Mouse (Mus musculus) ES-Bruce4 (cell line): ENCODE data around the gene Fam160b1. TPM values are rescaled to one million over a fixed set of nuclear protein-coding genes. Genes with fewer than 3 reads are reported as not detected.
A peak's percentile ranks its signal among the peaks of the same experiment; 100 is the strongest.

ENCODE experiments used
- H3K27ac ChIP-seq: 2 replicates; pipeline ENCODE4 v1.5.1; 2012; ENCODE audit warnings: low read length, inconsistent platforms; ENCODE audit not compliant: insufficient read depth
- H3K27me3 ChIP-seq: 2 replicates; pipeline ENCODE4 v1.6.1; 2012; ENCODE audit warnings: mild to moderate bottlenecking, low read length, inconsistent platforms; ENCODE audit not compliant: control insufficient read depth, poor library complexity, insufficient read depth, severe bottlenecking
- H3K36me3 ChIP-seq: 2 replicates; pipeline ENCODE4 v1.6.1; 2012; ENCODE audit warnings: inconsistent platforms, mild to moderate bottlenecking, low read length, moderate library complexity; ENCODE audit not compliant: control insufficient read depth, poor library complexity, insufficient read depth, severe bottlenecking
- H3K4me1 ChIP-seq: one replicate; pipeline ENCODE4 v1.8.1; 2011; ENCODE audit warnings: low read length; ENCODE audit not compliant: control insufficient read depth, insufficient read depth
- H3K4me3 ChIP-seq: 2 replicates; pipeline ENCODE4 v1.5.1; 2011; ENCODE audit warnings: low read depth, mild to moderate bottlenecking, low read length
- H3K9ac ChIP-seq: 2 replicates; pipeline ENCODE4 v1.6.1; 2012; ENCODE audit warnings: low read depth, mild to moderate bottlenecking, inconsistent platforms; ENCODE audit not compliant: poor library complexity, severe bottlenecking
- H3K9me3 ChIP-seq: replicated peaks from 2 replicates; pipeline ENCODE4 v1.6.1; 2012; ENCODE audit warnings: mild to moderate bottlenecking, low read length, inconsistent platforms; ENCODE audit not compliant: control insufficient read depth, poor library complexity, insufficient read depth, severe bottlenecking
- CTCF ChIP-seq: IDR thresholded peaks from one replicate; pipeline ENCODE4 v1.8.1; 2011; ENCODE audit warnings: low read depth, low read length
- EP300 ChIP-seq: IDR thresholded peaks from 2 replicates; pipeline ENCODE4 v1.6.1; 2011; ENCODE audit warnings: low read depth, low read length; ENCODE audit not compliant: insufficient read depth
- POLR2A ChIP-seq: IDR thresholded peaks from one replicate; pipeline ENCODE4 v1.8.1; 2011; ENCODE audit warnings: low read length; ENCODE audit not compliant: insufficient read depth
- polyA plus RNA-seq: library from polyadenylated mRNA; stranded (reverse); fragments of >200 nt; gene quantifications from 2 replicates; pipeline ENCODE4 v1.2.4, GENCODE M21; 2011; ENCODE audit warnings: low read depth; ENCODE audit not compliant: missing spikeins, insufficient read depth, insufficient read length

The Fam160b1 gene
- polyA plus RNA-seq, 1 experiment: 26.1 TPM

DNA sequence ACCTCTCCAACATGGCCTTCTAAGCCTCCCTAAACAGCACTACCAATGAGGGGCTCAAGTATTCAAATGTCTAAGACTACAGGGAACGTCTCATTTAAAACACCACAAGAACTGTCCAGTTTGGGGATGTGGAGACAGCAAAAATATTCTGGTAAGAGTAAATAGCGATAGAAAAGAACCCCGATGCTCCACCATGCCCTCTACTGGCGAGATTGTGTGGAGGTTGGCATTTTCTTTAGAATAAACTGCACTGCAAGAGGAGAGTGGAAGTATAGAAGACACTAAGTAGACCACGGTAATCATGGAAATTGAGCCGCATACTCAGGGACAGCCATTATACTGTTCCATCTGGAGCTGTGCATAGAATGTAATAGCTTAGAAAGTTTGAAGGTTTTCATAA, 53.4 kb downstream of the Fam160b1 start:
- Histone ChIP-seq H3K27me3 (no peaks in the 10 kb centered on the region), H3K27ac (no peak overlapping the region), H3K4me1 (peaks cover 1% of the 10 kb centered on the region), H3K9ac (no peak overlapping the region), H3K9me3 (no peaks in the 10 kb centered on the region), H3K36me3 (no peaks in the 10 kb centered on the region), H3K4me3 (no peak overlapping the region)
- TF ChIP-seq CTCF: no peak
- TF ChIP-seq EP300: no peak
- TF ChIP-seq POLR2A: no peak

- TF ChIP-seq EP300 (no peak), POLR2A (no peak), CTCF (no peak)
- Histone ChIP-seq H3K4me1 (peaks cover 1% of the 10 kb centered on the region), H3K4me3 (no peak overlapping the region), H3K9ac (no peak overlapping the region), H3K27me3 (no peaks in the 10 kb centered on the region), H3K36me3 (no peaks in the 10 kb centered on the region), H3K9me3 (no peaks in the 10 kb centered on the region), H3K27ac (no peak overlapping the region)
Measured at GRCm38 (mm10) chr19:57415031-57415807, 54.7 kb downstream of the Fam160b1 start.

- peak overlapping the region; percentile 6; the same call in 1 of the 2 replicates for H3K27ac ChIP-seq
- TF ChIP-seq EP300 (no peak), POLR2A (no peak), CTCF (no peak)
Measured at GRCm38 (mm10) chr19:57417800-57418580, 57.5 kb downstream of the Fam160b1 start.

DNA sequence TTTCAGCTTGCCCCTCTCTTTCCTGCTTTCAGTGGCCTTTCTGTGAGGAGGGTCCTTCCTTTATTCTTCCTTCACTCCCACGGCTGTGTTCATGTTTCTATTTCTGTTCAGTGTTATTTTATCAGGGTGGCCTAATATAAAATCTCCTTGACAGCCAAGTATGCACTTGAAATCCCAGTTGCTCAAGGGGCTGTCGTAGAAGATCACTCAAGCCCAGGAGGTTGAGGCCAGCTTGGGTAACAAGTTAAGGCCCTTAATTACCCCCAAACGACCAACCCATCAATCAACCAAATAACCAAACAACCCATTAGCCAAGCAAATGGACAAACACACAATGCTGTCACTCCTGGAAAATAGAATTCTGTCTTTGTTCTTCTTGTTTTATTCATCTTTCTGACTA, 62.9 kb downstream of the Fam160b1 start:
- H3K27ac ChIP-seq: no peak overlapping the region
- no peaks in the 10 kb centered on the region for H3K36me3 ChIP-seq

More at GRCm38 (mm10) chr19:57417800-57418580, 57.5 kb downstream of the Fam160b1 start:
- Histone ChIP-seq H3K4me1 (peaks cover 1% of the 10 kb centered on the region), H3K36me3 (no peaks in the 10 kb centered on the region), H3K9me3 (no peaks in the 10 kb centered on the region), H3K4me3 (peak overlapping the region; percentile 55), H3K27me3 (no peaks in the 10 kb centered on the region), H3K9ac (no peak overlapping the region)

GRCm38 (mm10) chr19:57425296-57425695, 64.8 kb downstream of the Fam160b1 start:
- H3K4me1 ChIP-seq: no peaks in the 10 kb centered on the region
- no peak overlapping the region for H3K9ac ChIP-seq
- H3K27ac ChIP-seq: no peak overlapping the region
- H3K27me3 ChIP-seq: no peaks in the 10 kb centered on the region
- TF ChIP-seq POLR2A (no peak), EP300 (no peak), CTCF (no peak)
- no peak overlapping the region for H3K4me3 ChIP-seq
- no peaks in the 10 kb centered on the region for H3K36me3 ChIP-seq
- no peaks in the 10 kb centered on the region for H3K9me3 ChIP-seq

More for the DNA sequence above, 62.9 kb downstream of the Fam160b1 start:
- TF ChIP-seq CTCF: no peak
- no peak for TF ChIP-seq EP300
- no peak for TF ChIP-seq POLR2A
- Histone ChIP-seq H3K4me1 (no peaks in the 10 kb centered on the region), H3K4me3 (no peak overlapping the region), H3K9ac (no peak overlapping the region), H3K9me3 (no peaks in the 10 kb centered on the region), H3K27me3 (no peaks in the 10 kb centered on the region)
